8 mouse cellular contexts compared by ENCODE assay signal in the genomic region with DNA sequence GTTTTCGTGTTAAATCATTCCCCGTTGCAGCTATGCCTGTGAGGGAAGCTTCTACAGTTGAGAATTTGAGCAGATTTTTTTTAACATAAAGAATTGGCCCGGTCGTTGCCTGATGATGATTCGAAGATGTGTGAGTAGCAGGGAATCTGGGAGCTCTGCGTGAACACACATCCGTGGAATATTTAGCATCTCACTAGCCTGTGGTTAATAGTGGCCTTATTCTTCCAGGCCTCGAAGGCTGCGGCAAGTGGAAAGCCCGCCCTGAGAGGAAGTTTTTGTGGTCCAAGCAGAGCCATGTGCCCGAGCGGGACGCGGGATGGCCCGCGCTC. TPM values are rescaled to one million over a fixed set of nuclear protein-coding genes. Genes with fewer than 3 reads are reported as not detected.
DNase-seq lines count a peak whose midpoint lies in the region; ATAC-seq lines count a peak whose summit lies in the region.

No protein-coding gene starts in this region.

- no peaks in the 10 kb centered on the region for H3K9me3 ChIP-seq in kidney, embryonic 15.5 days (replicated peaks)
- no peaks in the 10 kb centered on the region for H3K9me3 ChIP-seq in embryonic facial prominence, embryonic 10.5 days
- no peaks in the 10 kb centered on the region for H3K9me3 ChIP-seq in hindbrain, embryonic 15.5 days
- no peaks in the 10 kb centered on the region for H3K9me3 ChIP-seq in midbrain, embryonic 15.5 days

- WGBS in kidney, embryonic 15.5 days = 3% methylated on average over 16 of the region's 16 CpGs
- WGBS in embryonic facial prominence, embryonic 10.5 days = 2% methylated on average over 16 of the region's 16 CpGs
- 2% methylated on average over 16 of the region's 16 CpGs for WGBS in hindbrain, embryonic 15.5 days
- WGBS in midbrain, embryonic 15.5 days = 2% methylated on average over 16 of the region's 16 CpGs

- DNase-seq in kidney, postnatal 10 days = no peak
- DNase-seq in embryonic facial prominence, embryonic 10.5 days (ENCODE audit: low spot score) = no peak
- DNase-seq in B cell, adult 2 months = no peak
- no peak for DNase-seq in natural killer cell, adult 2 months (ENCODE audit: low spot score in 2 of 2)
- DNase-seq in spleen, postnatal 10 days (ENCODE audit: low spot score in 2 of 2) = no peak

- H3K27me3 ChIP-seq in kidney, embryonic 15.5 days = peaks cover 83% of the 10 kb centered on the region
- H3K27me3 ChIP-seq in embryonic facial prominence, embryonic 10.5 days (replicated peaks; ENCODE audit: low read depth, poor library complexity, severe bottlenecking) = peaks cover 66% of the 10 kb centered on the region
- peaks cover 39% of the 10 kb centered on the region for H3K27me3 ChIP-seq in hindbrain, embryonic 15.5 days
- peaks cover 37% of the 10 kb centered on the region for H3K27me3 ChIP-seq in midbrain, embryonic 15.5 days (replicated peaks)

- peak overlapping the region; percentile 40; the same call in 1 of the 2 replicates for H3K9ac ChIP-seq in kidney, embryonic 15.5 days
- peak overlapping the region; percentile 26; the same call in 1 of the 2 replicates for H3K9ac ChIP-seq in hindbrain, embryonic 15.5 days
- peak overlapping the region; percentile 34 for H3K9ac ChIP-seq in midbrain, embryonic 15.5 days

- peak overlapping the region; percentile 99 for H3K4me2 ChIP-seq in kidney, embryonic 15.5 days
- H3K4me2 ChIP-seq in hindbrain, embryonic 15.5 days = peak overlapping the region; percentile 88
- peak overlapping the region; percentile 99 for H3K4me2 ChIP-seq in midbrain, embryonic 15.5 days

- no peak overlapping the region for H3K27ac ChIP-seq in kidney, embryonic 15.5 days
- peak overlapping the region; percentile 85 for H3K27ac ChIP-seq in embryonic facial prominence, embryonic 10.5 days (replicated peaks)
- H3K27ac ChIP-seq in hindbrain, embryonic 15.5 days (replicated peaks) = no peak overlapping the region
- no peak overlapping the region for H3K27ac ChIP-seq in midbrain, embryonic 15.5 days

- ATAC-seq in kidney, embryonic 15.5 days (replicated peaks; ENCODE audit: low FRiP score) = no peak
- ATAC-seq in hindbrain, embryonic 15.5 days (ENCODE audit: low FRiP score, low read depth) = no peak
- ATAC-seq in midbrain, embryonic 15.5 days (replicated peaks) = no peak; the same call in 1 of the 2 replicates

- H3K4me3 ChIP-seq in kidney, embryonic 15.5 days (replicated peaks) = peak overlapping the region; percentile 75
- peak overlapping the region; percentile 85 for H3K4me3 ChIP-seq in embryonic facial prominence, embryonic 10.5 days
- H3K4me3 ChIP-seq in hindbrain, embryonic 15.5 days = peak overlapping the region; percentile 54
- H3K4me3 ChIP-seq in midbrain, embryonic 15.5 days = peak overlapping the region; percentile 67

- H3K4me1 ChIP-seq in kidney, embryonic 15.5 days = peaks cover 28% of the 10 kb centered on the region
- H3K4me1 ChIP-seq in embryonic facial prominence, embryonic 10.5 days = peaks cover 28% of the 10 kb centered on the region
- H3K4me1 ChIP-seq in hindbrain, embryonic 15.5 days (replicated peaks) = peaks cover 19% of the 10 kb centered on the region
- H3K4me1 ChIP-seq in midbrain, embryonic 15.5 days = peaks cover 12% of the 10 kb centered on the region

- H3K36me3 ChIP-seq in kidney, embryonic 15.5 days = no peaks in the 10 kb centered on the region
- no peaks in the 10 kb centered on the region for H3K36me3 ChIP-seq in embryonic facial prominence, embryonic 10.5 days (replicated peaks)
- H3K36me3 ChIP-seq in hindbrain, embryonic 15.5 days = no peaks in the 10 kb centered on the region
- no peaks in the 10 kb centered on the region for H3K36me3 ChIP-seq in midbrain, embryonic 15.5 days (replicated peaks)

RNA-seq across cellular contexts. Expression of a gene that starts 2.0 kb away (rescaled TPM):
- polyA plus RNA-seq in kidney, embryonic 15.5 days (2015; fragmentation: Nextera tagmentation; extraction: Ambion mirVana) = 0.73 and 1.1 TPM in 2 replicates
- 6.6 and 7.7 TPM in 2 replicates for polyA plus RNA-seq in embryonic facial prominence, embryonic 10.5 days (2016; fragmentation: Nextera tagmentation; extraction: Ambion mirVana)
- polyA plus RNA-seq in hindbrain, embryonic 15.5 days (2015; fragmentation: Nextera tagmentation; extraction: Ambion mirVana) = 0.43 and 0.64 TPM in 2 replicates
- 0.32 and 0.61 TPM in 2 replicates for polyA plus RNA-seq in midbrain, embryonic 15.5 days (2015; fragmentation: Nextera tagmentation; extraction: Ambion mirVana)
